Mouse (Mus musculus) hindbrain, embryonic 11.5 days (tissue): ENCODE data around the gene Flot2. TPM values are rescaled to one million over a fixed set of nuclear protein-coding genes. Genes with fewer than 3 reads are reported as not detected.
"Not testable (repeated sequence)": the region's sequence is repeated elsewhere in the genome, so short reads cannot be mapped to it uniquely, and the experiment has no call there.

Source experiments
- ATAC-seq: fragments of 200-750 bp; cut with Nextera tagmentation; 2 replicates; pipeline ENCODE4 v1.8.0; 2017; ENCODE audit warnings: mild to moderate bottlenecking, moderate TSS enrichment, moderate library complexity; ENCODE audit not compliant: low FRiP score
- DNase-seq: peaks from one replicate; pipeline ENCODE4 v3.0.0-alpha.2; 2015; ENCODE audit warnings: low spot score
- H3K27ac ChIP-seq: fragments of 300-500 bp; sonication (generic); 2 replicates; pipeline ENCODE4 v1.5.1; 2014; ENCODE audit warnings: mild to moderate bottlenecking, low read depth, low read length
- H3K27me3 ChIP-seq: fragments of 300-500 bp; sonication (generic); 2 replicates; pipeline ENCODE4 v1.6.1; 2014; ENCODE audit warnings: mild to moderate bottlenecking, low read length, moderate library complexity, mixed read lengths; ENCODE audit not compliant: control insufficient read depth, insufficient read depth
- H3K36me3 ChIP-seq: fragments of 300-500 bp; sonication (generic); 2 replicates; pipeline ENCODE4 v1.6.1; 2014; ENCODE audit warnings: mild to moderate bottlenecking, low read length, moderate library complexity, mixed read lengths; ENCODE audit not compliant: control insufficient read depth, insufficient read depth
- H3K4me1 ChIP-seq: fragments of 300-500 bp; sonication (generic); replicated peaks from 2 replicates; pipeline ENCODE4 v1.6.1; 2014; ENCODE audit warnings: low read length, mixed read lengths; ENCODE audit not compliant: control insufficient read depth, insufficient read depth
- H3K4me2 ChIP-seq: fragments of 300-500 bp; sonication (generic); replicated peaks from 2 replicates; pipeline ENCODE4 v1.6.1; 2014; ENCODE audit warnings: mild to moderate bottlenecking, low read depth, low read length
- H3K4me3 ChIP-seq: fragments of 300-500 bp; sonication (generic); 2 replicates; pipeline ENCODE4 v1.5.1; 2014; ENCODE audit warnings: low read depth, low read length
- H3K9ac ChIP-seq: fragments of 300-500 bp; sonication (generic); 2 replicates; pipeline ENCODE4 v1.6.1; 2014; ENCODE audit warnings: low read depth, low read length
- H3K9me3 ChIP-seq: fragments of 300-500 bp; sonication (generic); 2 replicates; pipeline ENCODE4 v1.6.1; 2016; ENCODE audit warnings: low read length; ENCODE audit not compliant: control insufficient read depth
- WGBS: fragments of 180-500 bp; shearing (Covaris S2); extraction: QIAGEN DNeasy Blood & Tissue Kit; methylation state at CpG from one replicate; pipeline ENCODE4 v1.1.7; 2014; 5-methylcytosine and 5-hydroxymethylcytosine counted together
- polyA plus RNA-seq: library from polyadenylated mRNA; unstranded; fragments of >200 nt; fragmentation: Nextera tagmentation; extraction: Ambion mirVana; gene quantifications from 2 replicates; pipeline ENCODE4 v1.2.1, GENCODE M21; 2014

Gene Flot2
- polyA plus RNA-seq, 1 experiment from 2014 or later: 60.0 TPM

DNA sequence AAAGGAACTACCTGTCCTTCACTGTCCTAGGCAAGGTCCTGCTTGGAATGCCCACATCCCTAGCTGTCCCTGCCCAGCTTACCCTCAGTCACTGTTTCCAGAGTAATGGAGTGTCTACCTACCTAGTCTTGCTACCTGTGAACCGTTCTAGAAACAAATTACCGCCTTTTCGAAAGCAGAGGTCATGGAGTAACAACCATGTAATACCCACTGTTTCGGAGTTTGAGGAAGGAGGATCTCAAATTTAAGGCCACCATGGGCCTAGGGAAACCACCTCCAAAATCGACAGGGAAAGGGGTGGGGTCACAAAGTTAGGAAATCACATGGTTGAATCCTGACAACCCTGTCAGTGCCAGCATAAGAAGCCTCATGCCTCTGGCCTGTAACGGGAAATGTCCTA, 6.3 kb upstream of the Flot2 start:
- Histone ChIP-seq H3K27me3 (no peaks in the 10 kb centered on the region), H3K4me1 (peaks cover 6% of the 10 kb centered on the region), H3K9me3 (no peaks in the 10 kb centered on the region), H3K4me2 (peak overlapping the region; percentile 78), H3K36me3 (0 out of 2 replicates have a peak, but pooled peaks cover 3% of the 10 kb centered on the region), H3K9ac (0 out of 2 replicates have a peak overlapping the region, but pooled peaks have one; percentile 2), H3K4me3 (peak overlapping the region; percentile 59; the same call in 1 of the 2 replicates), H3K27ac (peak overlapping the region; percentile 19; the same call in 1 of the 2 replicates)
- DNase-seq (no peak), ATAC-seq (no peak)
- WGBS: 39% methylated on average over 6 of the region's 6 CpGs

DNA sequence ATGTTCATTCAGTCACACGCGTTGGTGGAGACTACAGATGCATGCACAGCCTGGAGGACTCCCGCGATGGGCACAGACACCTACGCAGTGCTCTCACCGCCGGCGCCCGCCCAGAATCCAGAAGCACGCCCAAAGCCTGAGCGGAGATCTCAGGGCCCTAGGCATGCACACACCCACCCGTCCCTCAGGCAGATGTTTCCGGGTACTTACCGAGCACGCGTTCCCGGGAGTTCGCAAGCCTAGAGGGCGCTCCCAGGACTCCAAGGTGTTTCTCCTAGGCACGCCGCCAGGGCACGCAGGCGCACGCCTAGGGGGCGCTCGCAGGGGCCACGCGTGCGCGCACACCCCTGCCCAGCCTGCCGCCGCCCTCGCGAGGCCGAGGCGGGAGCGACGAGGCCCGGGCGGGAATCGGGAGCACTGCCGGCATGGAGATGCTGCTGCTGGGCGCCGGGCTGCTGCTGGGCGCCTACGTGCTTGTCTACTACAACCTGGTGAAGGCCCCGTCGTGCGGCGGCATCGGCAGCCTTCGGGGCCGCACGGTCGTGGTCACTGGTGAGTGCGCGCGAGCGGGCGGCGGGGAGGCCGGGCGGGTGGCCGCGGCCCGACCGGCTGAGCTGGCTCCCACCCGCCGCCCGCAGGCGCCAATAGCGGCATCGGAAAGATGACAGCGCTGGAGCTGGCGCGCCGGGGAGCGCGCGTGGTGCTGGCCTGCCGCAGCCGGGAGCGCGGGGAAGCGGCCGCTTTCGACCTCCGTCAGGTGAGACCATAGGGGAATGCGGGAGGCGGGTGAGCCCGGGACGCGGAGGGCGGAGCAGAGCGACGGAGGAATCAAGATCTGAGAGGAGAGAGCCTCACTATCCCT, 5.6 kb upstream of the Flot2 start, which contains the start of gene Dhrs13:
Gene Dhrs13 (plus strand): TSS at position 334 of the 862 bp plus-strand sequence.
- peak within 1 kb of the TSS; percentile 87 for H3K27ac ChIP-seq
- H3K36me3 ChIP-seq: 0 out of 2 replicates have a peak, but pooled peaks cover 3% of the 10 kb centered on the region
- peak within 1 kb of the TSS; percentile 59 for H3K4me3 ChIP-seq
- no peaks in the 10 kb centered on the region for H3K27me3 ChIP-seq
- WGBS: under 1% methylated on average over 75 of the region's 96 CpGs
- no peaks in the 10 kb centered on the region for H3K9me3 ChIP-seq
- peak; percentile 96 for DNase-seq
- peaks cover 7% of the 10 kb centered on the region for H3K4me1 ChIP-seq
- peak; percentile 93 for ATAC-seq
- H3K4me2 ChIP-seq: peak within 1 kb of the TSS; percentile 78
- peak within 1 kb of the TSS; percentile 77 for H3K9ac ChIP-seq

DNA sequence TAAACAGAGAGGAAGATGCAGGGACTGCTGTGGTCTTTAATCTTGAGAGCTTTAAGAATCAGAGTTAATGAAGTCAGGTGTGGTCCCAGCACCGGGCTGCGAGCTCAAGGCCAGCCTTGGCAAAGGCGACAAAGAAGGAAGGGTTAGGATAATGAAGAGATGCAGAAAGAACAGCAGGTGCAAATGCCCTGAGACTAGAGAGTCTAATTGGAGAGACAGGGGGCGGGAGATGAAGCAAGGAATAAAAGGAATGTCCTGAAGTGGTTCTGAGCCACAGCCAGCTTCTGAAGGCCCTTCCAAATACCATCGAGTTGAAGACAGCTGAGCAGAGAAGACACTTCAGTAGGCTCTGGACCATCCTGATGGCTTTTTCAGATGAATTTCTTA, 4.9 kb upstream of the Flot2 start:
- H3K9ac ChIP-seq: peak overlapping the region; percentile 77
- DNase-seq (no peak), ATAC-seq (no peak)
- H3K4me1 ChIP-seq: peaks cover 12% of the 10 kb centered on the region
- H3K9me3 ChIP-seq: no peaks in the 10 kb centered on the region
- WGBS: 13% methylated on average over 5 of the region's 5 CpGs
- peak overlapping the region; percentile 87 for H3K27ac ChIP-seq
- peak overlapping the region; percentile 78 for H3K4me2 ChIP-seq
- 0 out of 2 replicates have a peak, but pooled peaks cover 3% of the 10 kb centered on the region for H3K36me3 ChIP-seq
- H3K4me3 ChIP-seq: peak overlapping the region; percentile 59
- H3K27me3 ChIP-seq: no peaks in the 10 kb centered on the region

DNA sequence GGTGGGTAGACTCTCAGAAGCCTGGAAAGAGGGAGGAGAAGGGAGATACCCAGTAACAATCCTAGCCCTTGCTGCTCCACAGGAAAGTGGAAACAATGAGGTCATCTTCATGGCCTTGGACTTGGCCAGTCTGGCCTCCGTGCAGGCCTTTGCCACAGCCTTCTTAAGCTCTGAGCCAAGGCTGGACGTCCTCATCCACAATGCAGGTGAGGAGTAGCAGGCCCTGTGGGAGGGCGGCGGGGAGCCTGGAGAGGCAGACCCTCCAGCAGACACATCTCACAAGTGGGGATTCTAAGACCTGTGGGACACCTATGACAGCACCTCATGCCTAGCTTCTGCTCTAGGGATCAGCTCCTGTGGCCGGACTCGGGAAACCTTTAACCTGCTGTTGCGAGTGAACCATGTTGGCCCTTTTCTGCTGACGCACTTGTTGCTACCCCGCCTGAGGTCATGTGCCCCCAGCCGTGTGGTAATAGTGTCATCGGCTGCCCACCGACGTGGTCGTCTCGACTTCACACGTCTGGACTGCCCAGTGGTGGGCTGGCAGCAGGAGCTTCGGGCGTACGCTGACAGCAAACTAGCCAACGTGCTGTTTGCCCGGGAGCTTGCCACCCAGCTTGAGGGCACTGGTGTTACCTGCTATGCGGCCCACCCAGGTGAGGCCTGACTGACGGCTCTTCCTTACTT, 3.7 kb upstream of the Flot2 start:
- H3K27ac ChIP-seq: no peak overlapping the region
- 0 out of 2 replicates have a peak, but pooled peaks cover 3% of the 10 kb centered on the region for H3K36me3 ChIP-seq
- H3K27me3 ChIP-seq: no peaks in the 10 kb centered on the region
- no peak for ATAC-seq
- 92% methylated on average over 23 of the region's 23 CpGs for WGBS
- DNase-seq: no peak
- no peak overlapping the region for H3K9ac ChIP-seq
- H3K4me2 ChIP-seq: no peak overlapping the region
- peaks cover 12% of the 10 kb centered on the region for H3K4me1 ChIP-seq
- H3K9me3 ChIP-seq: no peaks in the 10 kb centered on the region
- no peak overlapping the region for H3K4me3 ChIP-seq

DNA sequence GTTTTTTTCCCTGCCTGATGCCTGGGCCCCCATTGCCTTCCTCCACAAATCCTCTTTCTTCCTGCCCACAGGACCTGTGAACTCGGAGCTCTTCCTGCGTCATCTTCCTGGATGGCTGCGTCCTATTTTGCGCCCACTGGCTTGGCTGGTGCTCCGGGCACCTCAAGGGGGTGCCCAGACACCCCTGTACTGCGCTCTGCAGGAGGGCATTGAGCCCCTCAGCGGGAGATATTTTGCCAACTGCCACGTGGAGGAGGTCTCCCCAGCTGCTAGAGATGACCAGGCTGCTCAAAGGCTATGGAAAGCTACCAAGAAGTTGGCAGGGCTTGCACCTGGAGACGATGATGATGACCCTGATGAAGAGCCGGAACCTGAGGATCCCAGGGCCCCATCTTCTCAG, 940 bp upstream of the Flot2 start:
- Histone ChIP-seq H3K4me2 (no peak overlapping the region), H3K36me3 (no peaks in the 10 kb centered on the region), H3K9me3 (no peaks in the 10 kb centered on the region), H3K27ac (no peak overlapping the region), H3K9ac (no peak overlapping the region), H3K4me1 (peaks cover 6% of the 10 kb centered on the region), H3K27me3 (no peaks in the 10 kb centered on the region), H3K4me3 (no peak overlapping the region)
- no peak for DNase-seq
- no peak for ATAC-seq
- WGBS: 82% methylated on average over 10 of the region's 10 CpGs

DNA sequence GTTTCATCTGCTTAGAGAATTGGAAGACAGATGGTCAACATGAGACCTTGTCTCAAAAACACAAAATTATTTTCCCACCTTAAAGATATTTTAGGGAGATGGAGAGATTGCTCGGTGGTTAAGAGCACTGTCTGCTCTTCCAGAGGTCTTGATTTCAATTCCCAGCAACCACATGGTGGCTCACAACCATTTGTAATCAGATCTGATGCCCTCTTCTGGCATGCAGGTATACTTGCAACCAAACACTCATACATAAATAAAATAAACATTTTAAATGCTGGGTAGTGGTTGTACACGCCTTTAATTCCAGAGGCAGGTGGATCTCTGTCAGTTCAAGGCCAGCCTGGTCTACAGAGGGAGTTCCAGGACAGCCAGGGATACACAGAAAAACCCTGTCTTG, 3.1 kb downstream of the Flot2 start:
- Histone ChIP-seq H3K9ac (no peak overlapping the region), H3K4me2 (no peak overlapping the region), H3K9me3 (no peaks in the 10 kb centered on the region), H3K4me3 (no peak overlapping the region), H3K4me1 (peaks cover 8% of the 10 kb centered on the region), H3K27ac (no peak overlapping the region), H3K27me3 (no peaks in the 10 kb centered on the region), H3K36me3 (no peaks in the 10 kb centered on the region)
- 73% methylated on average over 2 of the region's 2 CpGs for WGBS
- no peak for DNase-seq
- no peak for ATAC-seq

DNA sequence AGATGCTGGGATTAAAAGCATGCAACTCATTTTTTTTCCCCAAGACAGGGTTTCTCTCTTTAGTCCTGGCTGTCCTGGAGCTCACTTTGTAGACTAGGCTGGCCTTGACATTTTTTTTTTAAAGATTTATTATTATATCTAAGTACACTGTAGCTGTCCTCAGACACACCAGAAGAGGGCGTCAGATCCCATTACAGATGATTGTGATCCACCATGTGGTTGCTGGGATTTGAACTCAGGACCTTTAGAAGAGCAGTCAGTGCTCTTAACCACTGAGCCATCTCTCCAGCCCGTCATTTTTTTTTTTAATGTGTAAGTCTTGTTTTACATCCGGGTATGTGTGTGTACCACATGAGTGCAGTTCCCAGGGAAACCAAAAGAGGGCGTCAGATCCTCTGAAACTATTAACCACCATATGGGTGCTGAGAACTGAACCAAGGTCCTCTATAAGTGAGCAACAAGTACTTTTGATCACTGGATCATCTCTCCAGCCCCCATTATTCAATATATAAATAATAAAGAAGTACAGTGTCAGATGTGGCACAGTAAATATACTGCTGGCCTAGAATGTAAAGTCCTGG, 4.6 kb downstream of the Flot2 start:
- not testable (repeated sequence) for DNase-seq, H3K4me2 ChIP-seq, H3K36me3 ChIP-seq, H3K27ac ChIP-seq, H3K9me3 ChIP-seq, H3K9ac ChIP-seq, H3K27me3 ChIP-seq, H3K4me3 ChIP-seq, ATAC-seq, H3K4me1 ChIP-seq
- 96% methylated on average over 4 of the region's 4 CpGs for WGBS

DNA sequence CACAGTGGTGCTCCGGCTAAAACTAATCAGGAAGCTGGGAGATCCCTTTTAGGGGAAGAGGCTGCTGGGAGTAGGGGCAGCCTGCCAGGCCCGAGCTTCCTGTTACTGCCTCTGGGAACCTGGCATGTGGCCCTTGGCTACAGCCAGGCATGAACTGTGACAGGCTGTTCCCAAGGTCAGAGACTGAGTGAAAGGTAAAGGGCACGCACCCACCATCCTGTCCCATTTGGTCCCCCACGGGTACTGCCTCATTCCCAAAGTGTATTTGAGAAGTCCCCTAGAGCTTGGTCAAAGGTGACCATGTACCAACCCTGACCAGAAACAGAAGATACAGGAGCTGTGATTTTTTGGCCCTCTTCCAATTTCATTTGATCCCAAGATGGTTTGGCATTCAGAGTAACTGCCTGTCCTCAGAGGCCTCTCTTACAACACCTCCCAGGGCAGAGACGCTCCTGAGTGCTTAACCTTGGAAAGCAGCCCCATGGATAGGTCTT, 7.1 kb downstream of the Flot2 start:
- Histone ChIP-seq H3K27ac (no peak overlapping the region), H3K36me3 (no peaks in the 10 kb centered on the region), H3K9ac (no peak overlapping the region), H3K4me2 (no peak overlapping the region), H3K9me3 (no peaks in the 10 kb centered on the region), H3K27me3 (no peaks in the 10 kb centered on the region), H3K4me3 (no peak overlapping the region), H3K4me1 (0 out of 2 replicates have a peak, but pooled peaks cover 2% of the 10 kb centered on the region)
- ATAC-seq: no peak
- 86% methylated on average over 5 of the region's 5 CpGs for WGBS
- DNase-seq: no peak
